Mouse (Mus musculus) thymus, adult 2 months (tissue): ENCODE measurements around the gene Epha10.

ENCODE experiments used
- CTCF ChIP-seq: fragments of 200-500 bp; IDR thresholded peaks from 2 replicates; pipeline ENCODE4 v1.5.1; 2012; ENCODE audit warnings: mild to moderate bottlenecking, control low read depth, low read length, moderate library complexity, borderline replicate concordance; ENCODE audit not compliant: control insufficient read depth, poor library complexity, insufficient read depth; ENCODE audit errors: extremely low read depth
- POLR2A ChIP-seq: fragments of 200-500 bp; IDR thresholded peaks from 2 replicates; pipeline ENCODE4 v1.6.1; 2012; ENCODE audit warnings: mild to moderate bottlenecking, low read length, control low read depth, moderate library complexity; ENCODE audit not compliant: control insufficient read depth, poor library complexity, insufficient read depth; ENCODE audit errors: extremely low read depth

GRCm38 (mm10) chr4:124861283-124862188 lies 19.2 kb upstream of the Epha10 start, which contains the start of gene Maneal:
- TF ChIP-seq POLR2A (no peak), CTCF (no peak)
